Mouse (Mus musculus): ENCODE data around the gene Map3k11. TPM values are rescaled to one million over a fixed set of nuclear protein-coding genes. Genes with fewer than 3 reads are reported as not detected.

Gene Map3k11
- polyA plus RNA-seq, 1 experiment from 2014 or later: 17.4 TPM

DNA sequence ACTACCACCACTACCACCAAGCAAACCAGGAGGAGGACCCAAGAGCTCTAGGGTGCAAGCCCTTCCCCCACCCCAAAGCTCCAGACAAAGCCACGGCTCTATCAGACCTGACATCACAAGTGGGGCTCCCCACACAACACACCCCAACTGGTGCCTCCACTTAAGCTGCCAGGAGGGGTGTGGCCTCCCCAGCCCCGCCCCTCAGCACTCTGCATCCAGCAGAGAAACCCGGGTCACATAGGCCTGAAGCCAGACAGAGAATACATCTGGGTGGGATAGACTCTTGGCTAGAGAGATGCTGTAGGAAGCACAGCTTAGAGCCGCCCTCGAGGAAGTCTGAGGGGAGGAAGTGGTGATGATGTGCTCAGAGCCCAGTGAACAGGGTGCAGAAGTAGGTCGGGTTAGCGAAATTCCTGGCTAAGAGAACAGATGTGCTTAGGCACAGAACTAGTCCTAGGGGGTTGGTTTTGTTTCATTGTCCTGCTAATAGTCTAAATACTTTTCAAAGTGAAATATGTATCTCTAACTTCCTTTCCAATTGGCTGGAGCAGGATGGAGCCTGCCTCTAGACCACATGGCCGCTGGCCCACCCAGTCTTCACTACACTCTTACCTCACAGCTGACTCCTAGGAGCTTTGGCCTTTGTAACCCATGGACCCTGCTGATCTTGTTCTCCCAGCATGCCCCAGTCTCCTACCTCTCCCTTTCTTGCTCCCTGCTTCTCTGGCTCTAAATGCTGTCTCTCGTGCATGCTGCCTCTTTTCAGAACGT is 16.4 kb downstream of the Map3k11 start:
- H3K27me3 ChIP-seq (ENCODE audit: control insufficient read depth, insufficient read depth, low read length): no peaks in the 10 kb centered on the region
- no peak overlapping the region for H3K9ac ChIP-seq (ENCODE audit: low read length)
- H3K4me3 ChIP-seq (ENCODE audit: low read depth, low read length): no peak overlapping the region
- H3K4me1 ChIP-seq (ENCODE audit: control insufficient read depth, insufficient read depth, low read length): 0 out of 2 replicates have a peak, but pooled peaks cover 2% of the 10 kb centered on the region
- H3K36me3 ChIP-seq (ENCODE audit: control insufficient read depth, insufficient read depth, low read length): peaks cover 24% of the 10 kb centered on the region
- no peaks in the 10 kb centered on the region for H3K9me3 ChIP-seq (ENCODE audit: control insufficient read depth, low read length)
- DNase-seq (ENCODE audit: low spot score) (no peak), ATAC-seq (ENCODE audit: insufficient number of reproducible peaks, low FRiP score, low TSS enrichment, low read depth) (no peak)
- H3K27ac ChIP-seq (replicated peaks; ENCODE audit: low read depth, low read length): no peak overlapping the region
- no peak overlapping the region for H3K4me2 ChIP-seq (ENCODE audit: low read depth, severe bottlenecking)
- 46% methylated on average over 10 of the region's 10 CpGs for WGBS

DNA sequence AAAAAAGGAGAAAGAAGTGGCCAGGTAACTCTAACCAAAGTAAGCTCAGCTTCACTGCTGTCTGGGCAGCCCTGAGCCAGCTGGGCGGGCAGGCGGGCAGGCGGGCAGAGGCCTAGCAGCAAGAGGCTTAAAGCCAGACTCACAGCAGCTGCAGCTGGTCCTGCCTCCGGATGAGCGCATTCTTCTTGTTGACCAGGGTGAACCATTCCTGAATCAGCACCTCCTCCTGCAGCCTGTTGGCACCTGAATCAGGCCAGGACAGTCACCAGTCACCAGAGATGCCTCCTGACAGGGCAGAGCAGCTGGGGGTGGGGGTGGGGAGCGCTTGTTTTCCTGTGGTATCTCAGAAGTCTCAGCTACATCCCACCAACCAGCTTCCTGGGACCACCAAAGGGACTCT is 21.5 kb downstream of the Map3k11 start:
- 97% methylated on average over 6 of the region's 6 CpGs for WGBS
- Histone ChIP-seq H3K9me3 (ENCODE audit: control insufficient read depth, low read length) (no peaks in the 10 kb centered on the region), H3K4me1 (ENCODE audit: control insufficient read depth, insufficient read depth, low read length) (peaks cover 9% of the 10 kb centered on the region; the same call in 1 of the 2 replicates), H3K4me2 (ENCODE audit: low read depth, severe bottlenecking) (no peak overlapping the region), H3K4me3 (ENCODE audit: low read depth, low read length) (no peak overlapping the region), H3K9ac (ENCODE audit: low read length) (no peak overlapping the region), H3K27me3 (ENCODE audit: control insufficient read depth, insufficient read depth, low read length) (no peaks in the 10 kb centered on the region), H3K27ac (replicated peaks; ENCODE audit: low read depth, low read length) (no peak overlapping the region), H3K36me3 (ENCODE audit: control insufficient read depth, insufficient read depth, low read length) (peaks cover 10% of the 10 kb centered on the region)
- DNase-seq (ENCODE audit: low spot score) (no peak), ATAC-seq (ENCODE audit: insufficient number of reproducible peaks, low FRiP score, low TSS enrichment, low read depth) (no peak)

DNA sequence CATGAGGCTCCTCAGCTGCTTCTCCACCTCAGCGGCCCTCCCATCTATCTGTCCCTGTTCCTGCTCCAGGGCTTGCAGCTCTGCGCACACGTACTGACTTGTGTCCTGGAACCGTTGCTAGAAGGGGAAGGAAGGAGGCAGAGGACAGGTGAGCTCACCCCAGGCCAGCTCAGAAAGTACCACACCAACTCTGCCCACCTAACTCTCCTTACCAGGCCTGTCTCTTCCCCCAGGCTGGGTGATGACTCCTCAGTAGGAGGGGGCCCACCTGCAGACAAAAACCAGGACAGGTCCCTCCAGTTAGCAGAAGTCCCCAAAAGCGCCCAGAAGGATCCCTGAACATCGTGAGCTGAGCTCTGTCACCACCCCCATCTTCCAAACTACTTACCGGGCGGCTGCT is 22.0 kb downstream of the Map3k11 start:
- Histone ChIP-seq H3K4me2 (ENCODE audit: low read depth, severe bottlenecking) (no peak overlapping the region), H3K4me1 (ENCODE audit: control insufficient read depth, insufficient read depth, low read length) (peaks cover 9% of the 10 kb centered on the region; the same call in 1 of the 2 replicates), H3K4me3 (ENCODE audit: low read depth, low read length) (no peak overlapping the region), H3K36me3 (ENCODE audit: control insufficient read depth, insufficient read depth, low read length) (peaks cover 10% of the 10 kb centered on the region), H3K27ac (replicated peaks; ENCODE audit: low read depth, low read length) (no peak overlapping the region), H3K9ac (ENCODE audit: low read length) (no peak overlapping the region), H3K9me3 (ENCODE audit: control insufficient read depth, low read length) (no peaks in the 10 kb centered on the region), H3K27me3 (ENCODE audit: control insufficient read depth, insufficient read depth, low read length) (no peaks in the 10 kb centered on the region)
- ATAC-seq (ENCODE audit: insufficient number of reproducible peaks, low FRiP score, low TSS enrichment, low read depth) (no peak), DNase-seq (ENCODE audit: low spot score) (no peak)
- WGBS: 84% methylated on average over 8 of the region's 8 CpGs

DNA sequence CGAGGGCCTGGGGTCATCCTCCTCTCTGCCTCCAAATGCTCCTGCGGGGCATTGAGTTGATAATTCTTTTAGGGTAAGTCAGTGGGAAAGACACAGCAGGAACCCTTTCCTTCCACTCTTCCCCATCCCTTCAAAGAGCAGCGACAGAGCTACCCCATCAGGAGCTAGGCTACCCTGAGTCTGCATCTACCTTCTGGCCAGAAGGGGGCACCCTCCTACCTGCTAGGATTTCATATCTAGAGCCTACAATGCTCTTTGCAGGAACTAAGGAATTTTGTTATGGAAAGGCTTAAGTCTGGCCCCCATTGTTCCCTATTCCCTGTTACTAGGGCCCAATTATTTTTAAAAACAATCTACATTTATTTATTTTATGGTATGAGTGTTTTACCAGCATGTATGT is 22.7 kb downstream of the Map3k11 start:
- DNase-seq (ENCODE audit: low spot score) (peak; percentile 70), ATAC-seq (ENCODE audit: insufficient number of reproducible peaks, low FRiP score, low TSS enrichment, low read depth) (no peak)
- 18% methylated on average over 3 of the region's 3 CpGs for WGBS
- Histone ChIP-seq H3K9ac (ENCODE audit: low read length) (no peak overlapping the region), H3K27me3 (ENCODE audit: control insufficient read depth, insufficient read depth, low read length) (no peaks in the 10 kb centered on the region), H3K36me3 (ENCODE audit: control insufficient read depth, insufficient read depth, low read length) (peaks cover 10% of the 10 kb centered on the region), H3K4me2 (ENCODE audit: low read depth, severe bottlenecking) (no peak overlapping the region), H3K27ac (replicated peaks; ENCODE audit: low read depth, low read length) (no peak overlapping the region), H3K4me3 (ENCODE audit: low read depth, low read length) (no peak overlapping the region), H3K4me1 (ENCODE audit: control insufficient read depth, insufficient read depth, low read length) (peaks cover 11% of the 10 kb centered on the region), H3K9me3 (ENCODE audit: control insufficient read depth, low read length) (no peaks in the 10 kb centered on the region)

DNA sequence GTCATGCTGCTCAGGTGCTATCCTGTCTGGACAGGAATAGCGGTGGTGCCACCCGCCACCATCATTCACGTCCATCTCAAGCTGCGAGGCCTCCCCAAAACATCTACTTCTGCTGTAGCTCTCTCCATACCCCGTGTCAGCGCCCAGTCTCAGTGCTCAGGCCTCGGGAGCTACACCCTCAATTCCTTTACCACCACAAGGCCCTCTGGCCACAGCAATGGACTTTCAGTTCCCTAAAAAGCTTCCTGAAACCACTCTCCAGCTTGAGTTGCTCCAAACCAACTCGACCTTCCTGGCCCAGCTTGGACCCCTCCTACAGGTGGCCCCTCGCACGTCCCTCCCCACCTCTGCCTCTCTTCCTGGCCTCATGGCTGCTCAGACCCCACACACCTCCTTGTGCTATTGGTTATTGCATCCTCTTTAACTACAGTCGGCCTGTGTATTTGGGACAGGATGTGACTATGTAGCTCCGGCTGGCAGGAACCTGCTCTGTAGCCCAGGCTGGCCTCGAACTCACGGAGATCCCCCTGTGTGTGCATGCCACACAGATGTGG is 23.4 kb downstream of the Map3k11 start:
- ATAC-seq (ENCODE audit: insufficient number of reproducible peaks, low FRiP score, low TSS enrichment, low read depth): no peak
- Histone ChIP-seq H3K9me3 (ENCODE audit: control insufficient read depth, low read length) (no peaks in the 10 kb centered on the region), H3K4me1 (ENCODE audit: control insufficient read depth, insufficient read depth, low read length) (peaks cover 14% of the 10 kb centered on the region), H3K36me3 (ENCODE audit: control insufficient read depth, insufficient read depth, low read length) (peaks cover 10% of the 10 kb centered on the region), H3K9ac (ENCODE audit: low read length) (no peak overlapping the region), H3K27ac (replicated peaks; ENCODE audit: low read depth, low read length) (no peak overlapping the region), H3K4me2 (ENCODE audit: low read depth, severe bottlenecking) (no peak overlapping the region), H3K27me3 (ENCODE audit: control insufficient read depth, insufficient read depth, low read length) (no peaks in the 10 kb centered on the region), H3K4me3 (ENCODE audit: low read depth, low read length) (no peak overlapping the region)
- no peak for DNase-seq (ENCODE audit: low spot score)
- WGBS: 91% methylated on average over 14 of the region's 14 CpGs

DNA sequence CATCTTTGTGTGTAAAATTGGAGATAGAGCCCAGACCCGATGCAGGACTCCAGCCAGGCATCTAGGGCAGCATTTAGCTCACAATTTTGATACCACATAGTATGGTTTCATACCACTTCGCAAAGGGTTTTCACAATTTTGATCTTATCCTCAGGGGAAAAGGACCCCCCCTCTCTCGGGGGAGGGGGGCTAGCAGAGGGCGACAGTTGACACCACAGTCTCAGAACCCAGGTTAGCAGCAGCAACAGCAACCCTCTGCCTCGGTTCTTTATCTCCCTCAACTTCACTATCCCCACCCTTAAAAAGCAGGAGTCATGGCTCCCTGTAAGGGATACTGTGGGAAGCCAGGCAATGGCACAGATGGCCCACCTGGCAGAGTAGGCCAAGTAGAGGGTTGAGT is 24.7 kb downstream of the Map3k11 start:
- H3K27ac ChIP-seq (replicated peaks; ENCODE audit: low read depth, low read length): peak overlapping the region; percentile 36; the same call in 1 of the 2 replicates
- H3K4me3 ChIP-seq (ENCODE audit: low read depth, low read length): no peak overlapping the region
- peaks cover 8% of the 10 kb centered on the region for H3K36me3 ChIP-seq (ENCODE audit: control insufficient read depth, insufficient read depth, low read length)
- H3K27me3 ChIP-seq (ENCODE audit: control insufficient read depth, insufficient read depth, low read length): no peaks in the 10 kb centered on the region
- H3K9me3 ChIP-seq (ENCODE audit: control insufficient read depth, low read length): no peaks in the 10 kb centered on the region
- no peak overlapping the region; the same call in 1 of the 2 replicates for H3K4me2 ChIP-seq (ENCODE audit: low read depth, severe bottlenecking)
- H3K9ac ChIP-seq (ENCODE audit: low read length): no peak overlapping the region
- 77% methylated on average over 5 of the region's 5 CpGs for WGBS
- 0 out of 2 replicates have a peak, but pooled peaks have one; percentile 28 for ATAC-seq (ENCODE audit: insufficient number of reproducible peaks, low FRiP score, low TSS enrichment, low read depth)
- H3K4me1 ChIP-seq (ENCODE audit: control insufficient read depth, insufficient read depth, low read length): peaks cover 14% of the 10 kb centered on the region
- no peak for DNase-seq (ENCODE audit: low spot score)

DNA sequence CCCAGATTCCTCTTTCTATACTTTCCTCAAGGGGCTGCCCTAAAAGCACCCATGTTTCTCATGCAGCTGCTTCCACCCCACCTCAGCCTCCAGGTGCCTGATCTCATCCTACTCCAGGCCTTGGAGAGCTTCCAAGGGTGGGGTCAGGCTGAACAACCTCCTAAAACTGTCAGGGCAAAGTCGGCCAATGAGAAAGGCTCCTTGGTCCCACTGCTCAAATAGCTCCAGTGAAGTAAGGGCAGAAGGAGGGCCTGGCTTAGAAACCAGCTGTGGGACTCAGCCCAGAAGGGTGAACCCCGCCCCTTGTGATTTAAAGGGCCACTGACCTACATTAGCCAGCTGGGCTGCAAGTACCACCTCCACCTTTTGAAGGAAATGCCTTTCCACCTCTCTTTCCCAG is 25.2 kb downstream of the Map3k11 start:
- WGBS: 8% methylated on average over 2 of the region's 2 CpGs
- H3K27ac ChIP-seq (replicated peaks; ENCODE audit: low read depth, low read length): no peak overlapping the region; the same call in 1 of the 2 replicates
- H3K9ac ChIP-seq (ENCODE audit: low read length): no peak overlapping the region
- H3K4me1 ChIP-seq (ENCODE audit: control insufficient read depth, insufficient read depth, low read length): peaks cover 14% of the 10 kb centered on the region
- peak; percentile 63 for DNase-seq (ENCODE audit: low spot score)
- H3K36me3 ChIP-seq (ENCODE audit: control insufficient read depth, insufficient read depth, low read length): peaks cover 8% of the 10 kb centered on the region
- no peak overlapping the region for H3K4me3 ChIP-seq (ENCODE audit: low read depth, low read length)
- peak overlapping the region; percentile 15; the same call in 1 of the 2 replicates for H3K4me2 ChIP-seq (ENCODE audit: low read depth, severe bottlenecking)
- no peaks in the 10 kb centered on the region for H3K27me3 ChIP-seq (ENCODE audit: control insufficient read depth, insufficient read depth, low read length)
- 0 out of 2 replicates have a peak, but pooled peaks have one; percentile 48 for ATAC-seq (ENCODE audit: insufficient number of reproducible peaks, low FRiP score, low TSS enrichment, low read depth)
- no peaks in the 10 kb centered on the region for H3K9me3 ChIP-seq (ENCODE audit: control insufficient read depth, low read length)

GRCm38 (mm10) chr19:5715793-5716688 is 27.5 kb downstream of the Map3k11 start:
- DNase-seq (ENCODE audit: low spot score): peak; percentile 69

More at GRCm38 (mm10) chr19:5715793-5716688, 27.5 kb downstream of the Map3k11 start:
- Histone ChIP-seq H3K27ac (replicated peaks; ENCODE audit: low read depth, low read length) (no peak overlapping the region), H3K4me2 (ENCODE audit: low read depth, severe bottlenecking) (peak overlapping the region; percentile 29), H3K4me1 (ENCODE audit: control insufficient read depth, insufficient read depth, low read length) (peaks cover 14% of the 10 kb centered on the region), H3K9ac (ENCODE audit: low read length) (0 out of 2 replicates have a peak overlapping the region, but pooled peaks have one; percentile 17), H3K9me3 (ENCODE audit: control insufficient read depth, low read length) (no peaks in the 10 kb centered on the region), H3K36me3 (ENCODE audit: control insufficient read depth, insufficient read depth, low read length) (peaks cover 14% of the 10 kb centered on the region), H3K4me3 (ENCODE audit: low read depth, low read length) (no peak overlapping the region), H3K27me3 (ENCODE audit: control insufficient read depth, insufficient read depth, low read length) (no peaks in the 10 kb centered on the region)
- WGBS: 18% methylated on average over 43 of the region's 43 CpGs
- peak; percentile 33; the same call in 1 of the 2 replicates for ATAC-seq (ENCODE audit: insufficient number of reproducible peaks, low FRiP score, low TSS enrichment, low read depth)
